Mouse (Mus musculus) CH12.LX (cell line): Measurements from ENCODE around the gene Pex13. TPM values are rescaled to one million over a fixed set of nuclear protein-coding genes. Genes with fewer than 3 reads are reported as not detected.

ENCODE experiments used
- DNase-seq: peaks from one replicate; pipeline ENCODE4 v3.0.0-alpha.2; 2013; ENCODE audit errors: extremely low read depth
- H3K27ac ChIP-seq: 2 replicates; pipeline ENCODE4 v1.5.1; 2012; ENCODE audit warnings: low read depth, mild to moderate bottlenecking, control low read depth, moderate library complexity; ENCODE audit not compliant: insufficient read depth
- H3K27me3 ChIP-seq: replicated peaks from 2 replicates; pipeline ENCODE3; 2012; ENCODE audit warnings: inconsistent platforms
- H3K36me3 ChIP-seq, 2 experiments: replicated peaks in 1 of 2; 2 replicates each; pipeline versions ENCODE3 to v1.6.1; 2012; ENCODE audit warnings: inconsistent platforms in 1 of 2, low read length in 1 of 2, mild to moderate bottlenecking in 1 of 2, mixed read lengths in 1 of 2, moderate library complexity in 1 of 2; ENCODE audit not compliant: control insufficient read depth in 1 of 2, insufficient read depth in 1 of 2
- H3K4me1 ChIP-seq, 2 experiments: 2 replicates each; pipeline ENCODE4 v1.6.1; 2012; ENCODE audit warnings: inconsistent platforms in 1 of 2, moderate library complexity in 1 of 2; ENCODE audit not compliant: insufficient read depth in 2 of 2, control insufficient read depth in 1 of 2
- H3K4me2 ChIP-seq: 2 replicates; pipeline ENCODE4 v1.6.1; 2012; ENCODE audit warnings: low read depth, mild to moderate bottlenecking, control low read depth; ENCODE audit not compliant: poor library complexity, insufficient read depth, severe bottlenecking
- H3K4me3 ChIP-seq, 3 experiments: fragments of 150-350 bp in 1 of 3; sonication (generic) in 1 of 3; replicated peaks in 1 of 3; 2 replicates each; pipeline versions ENCODE3 to v1.5.1; 2011 to 2012; ENCODE audit warnings: low read depth in 2 of 3, low read length in 2 of 3, mild to moderate bottlenecking in 2 of 3, moderate library complexity in 2 of 3, control low read depth in 1 of 3, improper control_type of control experiment in 1 of 3, inconsistent platforms in 1 of 3, mixed read lengths in 1 of 3; ENCODE audit not compliant: poor library complexity in 1 of 3
- H3K79me2 ChIP-seq: replicated peaks from 2 replicates; pipeline ENCODE4 v1.6.1; 2012; ENCODE audit warnings: mild to moderate bottlenecking, moderate library complexity; ENCODE audit not compliant: control insufficient read depth, poor library complexity, insufficient read depth, severe bottlenecking; ENCODE audit errors: extremely low read depth
- H3K9ac ChIP-seq: 2 replicates; pipeline ENCODE4 v1.6.1; 2012; ENCODE audit warnings: low read depth, mild to moderate bottlenecking, control low read depth, moderate library complexity; ENCODE audit not compliant: insufficient read depth
- H3K9me3 ChIP-seq: replicated peaks from 2 replicates; pipeline ENCODE3; 2012; ENCODE audit warnings: low read length, inconsistent platforms, mixed read lengths
- BHLHE40 ChIP-seq: IDR thresholded peaks from 2 replicates; pipeline ENCODE4 v1.6.1; 2011; ENCODE audit warnings: mild to moderate bottlenecking, low read depth, low read length, improper control_type of control experiment
- CHD1 ChIP-seq: IDR thresholded peaks from 2 replicates; pipeline ENCODE4 v1.6.1; 2012; ENCODE audit warnings: low read depth, low read length, improper control_type of control experiment, inconsistent platforms
- CHD2 ChIP-seq: IDR thresholded peaks from 2 replicates; pipeline ENCODE4 v1.6.1; 2011; ENCODE audit warnings: low read length, improper control_type of control experiment
- EP300 ChIP-seq: IDR thresholded peaks from 2 replicates; pipeline ENCODE4 v1.6.1; 2011; ENCODE audit warnings: low read length, improper control_type of control experiment
- GABPA ChIP-seq: IDR thresholded peaks from 2 replicates; pipeline ENCODE4 v1.6.1; 2012; ENCODE audit warnings: low read depth, low read length, improper control_type of control experiment, inconsistent platforms; ENCODE audit not compliant: insufficient replicate concordance
- IRF4 ChIP-seq: IDR thresholded peaks from 2 replicates; pipeline ENCODE4 v1.6.1; 2014; ENCODE audit warnings: low read depth, mild to moderate bottlenecking, inconsistent platforms, low read length, improper control_type of control experiment
- JUND ChIP-seq: conservative IDR thresholded peaks from 2 replicates; pipeline ENCODE4 v1.6.1; 2011; ENCODE audit warnings: low read depth, low read length, improper control_type of control experiment
- MEF2A ChIP-seq: IDR thresholded peaks from 2 replicates; pipeline ENCODE4 v1.6.1; 2014; ENCODE audit warnings: low read depth, mild to moderate bottlenecking, inconsistent platforms, low read length, improper control_type of control experiment, borderline replicate concordance
- NRF1 ChIP-seq: IDR thresholded peaks from 2 replicates; pipeline ENCODE4 v1.6.1; 2014; ENCODE audit warnings: low read depth, mild to moderate bottlenecking, inconsistent platforms, low read length, improper control_type of control experiment, moderate library complexity
- RCOR1 ChIP-seq: conservative IDR thresholded peaks from 2 replicates; pipeline ENCODE4 v1.6.1; 2012; ENCODE audit warnings: low read depth, mild to moderate bottlenecking, inconsistent platforms, low read length, improper control_type of control experiment
- SIN3A ChIP-seq: IDR thresholded peaks from 2 replicates; pipeline ENCODE4 v1.6.1; 2012; ENCODE audit warnings: low read length, improper control_type of control experiment, inconsistent platforms
- TBP ChIP-seq: conservative IDR thresholded peaks from 2 replicates; pipeline ENCODE4 v1.6.1; 2011; ENCODE audit warnings: low read depth, low read length, improper control_type of control experiment
- TCF12 ChIP-seq: IDR thresholded peaks from 2 replicates; pipeline ENCODE4 v1.6.1; 2014; ENCODE audit warnings: low read depth, mild to moderate bottlenecking, inconsistent platforms, low read length, improper control_type of control experiment
- USF1 ChIP-seq: IDR thresholded peaks from 2 replicates; pipeline ENCODE4 v1.6.1; 2014; ENCODE audit warnings: low read depth, mild to moderate bottlenecking, inconsistent platforms, low read length, improper control_type of control experiment
- ZKSCAN1 ChIP-seq: IDR thresholded peaks from 2 replicates; pipeline ENCODE4 v1.6.1; 2012; ENCODE audit warnings: low read depth, inconsistent platforms, low read length, improper control_type of control experiment, borderline replicate concordance
- ZMIZ1 ChIP-seq: IDR thresholded peaks from 2 replicates; pipeline ENCODE4 v1.6.1; 2012; ENCODE audit warnings: low read depth, mild to moderate bottlenecking, inconsistent platforms, low read length, improper control_type of control experiment
- ZNF384 ChIP-seq: IDR thresholded peaks from 2 replicates; pipeline ENCODE4 v1.6.1; 2012; ENCODE audit warnings: low read depth, low read length, improper control_type of control experiment, inconsistent platforms
- dilution Hi-C: fragments of 300-500 bp; cut with MboI; formaldehyde crosslinking; loops from 2 replicates; pipeline ENCODE4 v1.14.3; 2020; ENCODE audit warnings: low sequenced_read_pairs; ENCODE audit not compliant: extremely low pct_unique_long_range_greater_than_20kb, extremely low pct_ligation_motif_present
- in situ Hi-C: fragments of 300-500 bp; cut with MboI; formaldehyde crosslinking; loops from 3 replicates; pipeline ENCODE4 v1.14.3; 2019; ENCODE audit warnings: low sequenced_read_pairs, low pct_ligation_motif_present, low pct_unique_long_range_greater_than_20kb, mixed read lengths
- polyA plus RNA-seq: library from polyadenylated mRNA; unstranded; fragments of >175 nt; gene quantifications from 2 replicates; pipeline ENCODE4 v1.2.1, GENCODE M21; 2012; ENCODE audit warnings: low read depth; ENCODE audit not compliant: insufficient read length
- total RNA-seq, 2 experiments: library from RNA; depleted of rRNA; stranded (reverse); fragments of 300-350 nt in 1 of 2; fragments of >200 nt in 1 of 2; gene quantifications; 2 replicates each; pipeline ENCODE4 v1.2.3; 2012 to 2014

Gene Pex13
- total and polyA plus RNA-seq, 3 experiments = 20.4 to 42.7 (median 21.5) TPM

DNA sequence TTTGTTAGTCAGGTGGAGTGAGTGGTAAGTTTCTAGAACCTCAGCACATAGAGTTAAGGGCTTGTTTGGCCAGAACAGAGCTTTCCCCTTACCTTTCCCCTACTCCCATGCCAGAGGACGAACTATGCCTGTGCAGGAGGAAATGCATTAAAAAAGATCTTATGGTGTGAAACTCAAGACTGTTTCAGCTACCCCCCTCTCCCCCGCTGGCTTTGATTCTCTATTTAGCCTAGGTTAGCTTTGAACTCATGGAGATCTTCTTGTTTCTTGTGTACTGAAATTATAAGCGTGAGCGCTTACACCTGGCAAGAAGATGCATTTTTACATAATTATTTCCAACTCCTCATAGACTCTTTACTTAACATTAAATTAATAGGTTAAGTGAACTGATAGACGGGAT, 767 bp upstream of the Pex13 start:
- H3K9me3 ChIP-seq = no peaks in the 10 kb centered on the region
- peak overlapping the region; percentile 75 to 88 (median 78) for H3K4me3 ChIP-seq
- no peaks in the 10 kb centered on the region for H3K27me3 ChIP-seq
- peak overlapping the region; percentile 84 for H3K27ac ChIP-seq
- peak overlapping the region; percentile 60 for H3K9ac ChIP-seq
- peaks cover 44% of the 10 kb centered on the region for H3K79me2 ChIP-seq
- TF ChIP-seq EP300 (no peak), MEF2A (no peak), GABPA (no peak), TBP (0 out of 2 replicates have a peak, but pooled peaks have one; percentile 6), TCF12 (no peak), CHD2 (no peak), JUND (no peak), CHD1 (no peak; the same call in none of the 2 replicates), ZKSCAN1 (no peak), USF1 (no peak), NRF1 (no peak), SIN3A (peak; percentile 8; the same call in 1 of the 2 replicates), ZNF384 (0 out of 2 replicates have a peak, but pooled peaks have one; percentile 23), RCOR1 (no peak)
- dilution Hi-C loops (no loop called here), in situ Hi-C loops (no loop called here)
- peak overlapping the region; percentile 100 for H3K4me2 ChIP-seq
- peaks cover 12 to 37% of the 10 kb centered on the region in 2 experiments for H3K36me3 ChIP-seq
- peaks cover 4 to 29% of the 10 kb centered on the region in 2 experiments; a peak in 3 of 4 replicates for H3K4me1 ChIP-seq
- no peak for DNase-seq

DNA sequence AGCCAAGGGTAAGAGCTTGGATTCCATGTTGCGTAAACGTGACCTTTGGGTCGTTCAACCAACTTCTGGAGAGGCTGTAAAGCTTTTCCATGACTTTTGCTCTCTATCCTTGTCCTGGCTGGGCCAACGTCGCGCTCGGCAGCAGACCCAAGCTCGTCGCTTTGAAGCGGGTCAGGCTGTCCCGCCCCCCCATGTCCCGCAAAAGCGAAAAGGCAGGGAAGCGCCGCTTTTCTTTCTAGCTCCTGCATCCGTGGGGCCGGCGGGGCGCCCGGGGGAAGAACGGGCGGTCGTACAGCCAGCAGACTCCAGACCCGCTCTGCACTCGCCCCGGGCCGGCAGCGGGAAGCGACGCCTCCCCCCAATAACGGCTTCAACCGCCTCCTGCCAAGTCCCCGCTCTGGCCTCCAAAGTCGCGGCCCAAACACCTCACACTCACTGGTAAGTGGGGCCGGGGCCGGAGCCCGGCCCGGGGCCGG, 410 bp downstream of the Pex13 start, which contains the start of gene Pus10:
Gene Pus10, plus strand, starts transcription at position 364 of the 476 bp plus-strand sequence.
- peaks cover 45% of the 10 kb centered on the region for H3K79me2 ChIP-seq
- DNase-seq = no peak
- peak within 1 kb of the TSS; percentile 75 to 88 (median 78) for H3K4me3 ChIP-seq
- no peaks in the 10 kb centered on the region for H3K27me3 ChIP-seq
- peak within 1 kb of the TSS; percentile 86 for H3K9ac ChIP-seq
- peaks cover 8 to 27% of the 10 kb centered on the region in 2 experiments for H3K36me3 ChIP-seq
- 0 out of 2 replicates have a peak, but pooled peaks have one; percentile 14 for TF ChIP-seq BHLHE40
- no peak for TF ChIP-seq ZMIZ1
- no peak for TF ChIP-seq RCOR1
- no peak for TF ChIP-seq IRF4
- TF ChIP-seq, all 38 proteins: peak for 1
- peak within 1 kb of the TSS; percentile 100 for H3K4me2 ChIP-seq
- peaks cover 4 to 29% of the 10 kb centered on the region in 2 experiments; a peak in 3 of 4 replicates for H3K4me1 ChIP-seq
- dilution Hi-C loops = no loop called here
- peak within 1 kb of the TSS; percentile 84 for H3K27ac ChIP-seq
- no peaks in the 10 kb centered on the region for H3K9me3 ChIP-seq
- in situ Hi-C loops = no loop called here
